Mouse (Mus musculus) stomach, embryonic 14.5 days (tissue): Measurements from ENCODE around the gene Six4. TPM values are rescaled to one million over a fixed set of nuclear protein-coding genes. Genes with fewer than 3 reads are reported as not detected.
"Not testable (repeated sequence)": the region's sequence is repeated elsewhere in the genome, so short reads cannot be mapped to it uniquely, and the experiment has no call there.

Experiments
- ATAC-seq: fragments of 200-750 bp; cut with Nextera tagmentation; 2 replicates; pipeline ENCODE4 v1.8.0; 2017; ENCODE audit warnings: low read depth, moderate TSS enrichment; ENCODE audit not compliant: insufficient number of reproducible peaks, insufficient read depth, low FRiP score
- H3K27ac ChIP-seq: fragments of 300-500 bp; sonication (generic); 2 replicates; pipeline ENCODE4 v1.5.1; 2014; ENCODE audit warnings: mild to moderate bottlenecking, low read length, moderate library complexity, mixed read lengths
- H3K27me3 ChIP-seq: fragments of 300-500 bp; sonication (generic); 2 replicates; pipeline ENCODE4 v1.6.1; 2014; ENCODE audit warnings: low read length, control low read depth, mixed read lengths; ENCODE audit not compliant: control insufficient read depth, insufficient read depth
- H3K36me3 ChIP-seq: fragments of 300-500 bp; sonication (generic); 2 replicates; pipeline ENCODE4 v1.6.1; 2014; ENCODE audit warnings: mild to moderate bottlenecking, control low read depth, low read length, moderate library complexity, mixed read lengths; ENCODE audit not compliant: control insufficient read depth, insufficient read depth
- H3K4me1 ChIP-seq: fragments of 300-500 bp; sonication (generic); 2 replicates; pipeline ENCODE4 v1.6.1; 2014; ENCODE audit warnings: low read length, control low read depth, mixed read lengths; ENCODE audit not compliant: control insufficient read depth, insufficient read depth
- H3K4me2 ChIP-seq: fragments of 300-500 bp; sonication (generic); replicated peaks from 2 replicates; pipeline ENCODE4 v1.6.1; 2014; ENCODE audit warnings: low read depth, low read length, control low read depth
- H3K4me3 ChIP-seq: fragments of 300-500 bp; sonication (generic); 2 replicates; pipeline ENCODE4 v1.5.1; 2014; ENCODE audit warnings: low read depth, low read length, control low read depth
- H3K9ac ChIP-seq: fragments of 300-500 bp; sonication (generic); replicated peaks from 2 replicates; pipeline ENCODE4 v1.6.1; 2014; ENCODE audit warnings: low read depth, mild to moderate bottlenecking, control low read depth, low read length, moderate library complexity, mixed read lengths
- H3K9me3 ChIP-seq: fragments of 300-500 bp; sonication (generic); 2 replicates; pipeline ENCODE4 v1.6.1; 2016; ENCODE audit warnings: low read depth, low read length, control low read depth; ENCODE audit not compliant: control insufficient read depth
- WGBS: fragments of 180-500 bp; shearing (Covaris S2); extraction: QIAGEN DNeasy Blood & Tissue Kit; methylation state at CpG from one replicate; pipeline ENCODE4 v1.1.7; 2014; 5-methylcytosine and 5-hydroxymethylcytosine counted together
- polyA plus RNA-seq: library from polyadenylated mRNA; unstranded; fragments of >200 nt; fragmentation: Nextera tagmentation; extraction: Ambion mirVana; gene quantifications from 2 replicates; pipeline ENCODE4 v1.2.1, GENCODE M21; 2014

Six4 gene
- 1.4 and 1.5 TPM in 2 replicates for polyA plus RNA-seq

- no peaks in the 10 kb centered on the region for H3K36me3 ChIP-seq
- ATAC-seq: peak; percentile 86
- under 1% methylated on average over 20 of the region's 20 CpGs for WGBS
- H3K9me3 ChIP-seq: no peaks in the 10 kb centered on the region
- H3K4me3 ChIP-seq: peak within 1 kb of the TSS; percentile 71
- H3K9ac ChIP-seq: peak within 1 kb of the TSS; percentile 50
- H3K4me2 ChIP-seq: peak within 1 kb of the TSS; percentile 99
- no peaks in the 10 kb centered on the region for H3K27me3 ChIP-seq
- H3K27ac ChIP-seq: peak within 1 kb of the TSS; percentile 58
- H3K4me1 ChIP-seq: peaks cover 14% of the 10 kb centered on the region; the same call in 1 of the 2 replicates
These were observed at the start of gene Six4 for GRCm38 (mm10) chr12:73113196-73113595. TSS of gene Six4 (minus strand) at chr12:73113456.

DNA sequence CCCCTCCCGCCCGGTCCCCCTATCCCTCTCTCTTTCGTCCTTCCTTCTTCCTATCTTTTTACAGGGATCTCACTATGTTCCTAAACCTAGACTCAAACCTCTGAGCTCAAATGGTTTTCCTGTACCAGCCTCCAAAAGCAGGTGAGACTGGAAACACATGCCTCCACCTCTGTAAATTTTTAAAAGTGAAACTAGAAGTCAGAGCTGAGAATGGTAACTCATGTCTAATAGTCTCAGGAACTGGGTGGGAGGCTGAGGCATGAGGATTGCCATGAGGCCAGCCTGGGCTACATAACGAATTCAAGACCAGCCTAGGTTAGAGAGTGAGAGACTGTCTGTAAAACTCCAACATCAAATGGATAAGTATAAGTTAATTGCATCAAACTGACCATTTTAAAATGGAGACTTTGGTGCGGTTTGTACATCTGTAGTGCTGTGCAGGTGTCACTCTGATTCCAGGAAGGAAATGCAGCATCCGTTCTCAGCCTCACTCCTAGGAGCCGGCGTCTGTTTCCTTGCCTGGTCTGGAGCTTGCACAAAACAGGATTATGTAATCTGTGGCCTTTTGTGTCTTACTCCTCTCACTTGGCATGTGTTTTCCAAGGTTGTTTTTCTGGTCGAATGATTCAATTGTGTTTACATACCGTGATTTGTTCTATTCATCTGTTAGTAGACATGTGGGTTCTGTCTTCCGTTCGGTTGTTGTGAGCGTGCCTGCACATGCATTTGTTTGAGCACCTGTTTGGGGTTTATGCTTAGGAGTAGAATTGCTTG is 49.3 kb upstream of the Six4 start:
- 81% methylated on average over 13 of the region's 13 CpGs for WGBS
- Histone ChIP-seq H3K4me1 (no peaks in the 10 kb centered on the region), H3K9me3 (no peaks in the 10 kb centered on the region; the same call in 1 of the 2 replicates), H3K27ac (no peak overlapping the region), H3K36me3 (no peaks in the 10 kb centered on the region), H3K27me3 (no peaks in the 10 kb centered on the region), H3K4me3 (no peak overlapping the region), H3K9ac (no peak overlapping the region), H3K4me2 (no peak overlapping the region)
- ATAC-seq: no peak

GRCm38 (mm10) chr12:73160341-73160740 is 47.1 kb upstream of the Six4 start:
- Histone ChIP-seq H3K27me3 (no peaks in the 10 kb centered on the region), H3K4me2 (no peak overlapping the region)
- 57% methylated on average over 4 of the region's 4 CpGs for WGBS

GRCm38 (mm10) chr12:73154150-73154549 is 40.9 kb upstream of the Six4 start:
- no peak overlapping the region for H3K4me2 ChIP-seq
- no peak for ATAC-seq
- no peaks in the 10 kb centered on the region for H3K27me3 ChIP-seq
- no peak overlapping the region for H3K27ac ChIP-seq
- no peaks in the 10 kb centered on the region for H3K9me3 ChIP-seq
- WGBS: 75% methylated on average over 4 of the region's 4 CpGs
- H3K4me3 ChIP-seq: no peak overlapping the region
- H3K36me3 ChIP-seq: no peaks in the 10 kb centered on the region
- H3K4me1 ChIP-seq: no peaks in the 10 kb centered on the region
- H3K9ac ChIP-seq: no peak overlapping the region

More at GRCm38 (mm10) chr12:73160341-73160740, 47.1 kb upstream of the Six4 start:
- no peak overlapping the region for H3K27ac ChIP-seq
- no peaks in the 10 kb centered on the region for H3K9me3 ChIP-seq
- H3K4me1 ChIP-seq: no peaks in the 10 kb centered on the region
- no peak for ATAC-seq
- H3K36me3 ChIP-seq: no peaks in the 10 kb centered on the region
- H3K9ac ChIP-seq: no peak overlapping the region
- H3K4me3 ChIP-seq: no peak overlapping the region

- not testable (repeated sequence) for ATAC-seq, H3K4me2 ChIP-seq
These were observed 37.8 kb upstream of the Six4 start for GRCm38 (mm10) chr12:73151038-73151437.

DNA sequence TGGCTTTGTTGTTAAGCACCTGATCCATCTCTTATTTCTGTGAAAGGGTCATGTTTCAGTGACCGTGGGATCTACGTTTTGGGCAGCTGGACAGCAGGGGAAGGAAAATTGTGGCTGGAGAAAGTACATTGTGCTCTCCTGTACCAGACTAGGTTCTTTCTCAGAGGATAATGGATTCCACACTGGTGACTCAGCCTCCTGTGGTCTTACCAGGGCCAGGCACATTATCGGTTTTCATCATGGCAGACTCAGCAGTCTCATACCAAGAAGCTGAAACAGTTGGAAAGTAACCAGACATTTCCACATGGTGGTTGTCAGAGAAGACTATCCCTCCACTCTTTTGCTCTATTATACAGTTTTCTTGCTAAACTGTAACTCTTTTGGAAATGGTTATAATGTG is 34.0 kb upstream of the Six4 start:
- ATAC-seq: no peak
- Histone ChIP-seq H3K9me3 (no peaks in the 10 kb centered on the region), H3K4me3 (no peak overlapping the region), H3K27me3 (no peaks in the 10 kb centered on the region), H3K4me1 (no peaks in the 10 kb centered on the region), H3K4me2 (no peak overlapping the region), H3K9ac (no peak overlapping the region), H3K36me3 (no peaks in the 10 kb centered on the region), H3K27ac (no peak overlapping the region)
- WGBS: 67% methylated on average over 3 of the region's 3 CpGs

More at GRCm38 (mm10) chr12:73151038-73151437, 37.8 kb upstream of the Six4 start:
- not testable (repeated sequence) for H3K27ac ChIP-seq, H3K4me3 ChIP-seq, H3K9ac ChIP-seq, H3K27me3 ChIP-seq, H3K4me1 ChIP-seq, H3K9me3 ChIP-seq, H3K36me3 ChIP-seq
- WGBS: 90% methylated on average over 5 of the region's 5 CpGs

GRCm38 (mm10) chr12:73140732-73141131 is 27.5 kb upstream of the Six4 start:
- Histone ChIP-seq H3K4me3 (no peak overlapping the region), H3K9ac (no peak overlapping the region), H3K36me3 (no peaks in the 10 kb centered on the region), H3K27me3 (no peaks in the 10 kb centered on the region), H3K4me2 (no peak overlapping the region), H3K27ac (no peak overlapping the region), H3K4me1 (no peaks in the 10 kb centered on the region), H3K9me3 (no peaks in the 10 kb centered on the region)
- WGBS: 76% methylated on average over 3 of the region's 3 CpGs
- no peak for ATAC-seq

DNA sequence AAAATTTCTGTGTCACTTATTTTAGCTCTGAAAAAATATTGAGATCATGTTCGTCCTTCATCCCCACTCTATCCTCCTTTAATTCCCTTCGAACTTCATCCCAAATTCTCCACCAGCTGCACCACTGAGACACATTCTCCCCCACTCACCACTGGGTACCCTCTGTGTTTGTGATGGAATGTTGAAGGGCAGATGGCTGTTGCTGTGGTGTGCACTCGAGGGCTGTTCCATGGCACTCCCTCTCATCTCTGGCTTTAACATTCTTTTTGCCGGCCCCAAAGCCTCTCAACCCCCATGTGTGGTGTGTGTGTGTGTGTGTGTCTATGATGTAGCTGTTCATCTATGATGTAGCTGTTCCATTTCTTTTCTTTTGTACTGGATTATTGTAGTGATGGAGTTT is 12.0 kb upstream of the Six4 start:
- Histone ChIP-seq H3K27ac (no peak overlapping the region), H3K4me1 (no peaks in the 10 kb centered on the region; the same call in none of the 2 replicates), H3K9ac (no peak overlapping the region), H3K36me3 (no peaks in the 10 kb centered on the region), H3K4me3 (no peak overlapping the region), H3K4me2 (no peak overlapping the region), H3K9me3 (no peaks in the 10 kb centered on the region), H3K27me3 (no peaks in the 10 kb centered on the region)
- no peak for ATAC-seq
- WGBS: 69% methylated on average over 4 of the region's 4 CpGs
